ENCODE assay signal across 17 mouse cellular contexts in genomic region chr3:108499826-108500225, GRCm38 (mm10). TPM values are rescaled to one million over a fixed set of nuclear protein-coding genes. Genes with fewer than 3 reads are reported as not detected.
DNase-seq lines count a peak whose midpoint lies in the region; ATAC-seq and TF ChIP-seq lines count a peak whose summit lies in the region.
"Had no signal": no experiment of that assay in that cellular context is flagged by ENCODE, and none has a peak within 500 bp of the region (broad histone marks: within the 10 kb centered on the region; RNA-seq: fewer than 3 reads in every experiment).

No protein-coding gene starts in this region.

- CTCF ChIA-PET in Patski (lab: Charles Lee) = interaction anchor here (1.1 to 3.4 kb wide), 3 partner anchors 10 to 18 kb away, joined by 3 to 13 read pairs (median 4); no protein-coding TSS in a partner anchor

- no peak for TF ChIP-seq POLR2A in kidney, adult 2 months (IDR thresholded peaks at IDR 0.05; ENCODE audit: low read depth, low read length)

- peak; percentile 47 for DNase-seq in kidney, adult 2 months
- DNase-seq in kidney, adult 18-20 months = no peak
- DNase-seq in Patski (ENCODE audit: low read depth, low spot score) = no peak
- peak; percentile 94 for DNase-seq in cerebellum, adult 9-10 months
- DNase-seq in kidney, postnatal 10 days = peak; percentile 45
- no peak for DNase-seq in heart, postnatal 14 days
- DNase-seq in stomach, postnatal 0 days (ENCODE audit: low spot score) = no peak
- no peak for DNase-seq in heart, postnatal 4 days
- DNase-seq: right cerebral cortex, postnatal 14 days; thymus, adult 18-20 months had no signal

- POLR2A ChIA-PET in Patski (lab: Charles Lee) = interaction anchor here (0.9 kb wide), 1 partner anchor 50 kb away, joined by 3 read pairs; no protein-coding TSS in a partner anchor

- no peak overlapping the region for H3K9ac ChIP-seq in stomach, postnatal 0 days (ENCODE audit: low read length)
- H3K9ac ChIP-seq: heart, embryonic 15.5 days; lung, embryonic 15.5 days had no signal

- no peak overlapping the region for H3K4me2 ChIP-seq in stomach, postnatal 0 days (replicated peaks; ENCODE audit: low read depth)
- H3K4me2 ChIP-seq: heart, embryonic 15.5 days; liver, embryonic 11.5 days; lung, embryonic 15.5 days had no signal

- TF ChIP-seq EP300 in stomach, postnatal 0 days (optimal IDR thresholded peaks at IDR 0.05) = no peak

- no peaks in the 10 kb centered on the region for H3K9me3 ChIP-seq in stomach, postnatal 0 days (ENCODE audit: control insufficient read depth, low read length)
- H3K9me3 ChIP-seq: embryonic facial prominence, embryonic 10.5 days; heart, embryonic 15.5 days; lung, embryonic 15.5 days had no signal

- intact Hi-C loops in heart, postnatal 14 days (cut with DNase I) = no loop called here

- no peaks in the 10 kb centered on the region for H3K27me3 ChIP-seq in kidney, adult 2 months (replicated peaks; ENCODE audit: control insufficient read depth, insufficient read depth, low read length)
- H3K27me3 ChIP-seq in Patski = no peaks in the 10 kb centered on the region
- H3K27me3 ChIP-seq in stomach, postnatal 0 days (ENCODE audit: control insufficient read depth, insufficient read depth, low read length) = no peaks in the 10 kb centered on the region
- H3K27me3 ChIP-seq: heart, embryonic 15.5 days; lung, embryonic 15.5 days had no signal

- no peaks in the 10 kb centered on the region for H3K36me3 ChIP-seq in kidney, adult 2 months (ENCODE audit: control insufficient read depth, insufficient read depth, low read length)
- H3K36me3 ChIP-seq in stomach, postnatal 0 days (ENCODE audit: control insufficient read depth, insufficient read depth, low read length) = no peaks in the 10 kb centered on the region
- H3K36me3 ChIP-seq: embryonic facial prominence, embryonic 10.5 days; heart, embryonic 15.5 days; lung, embryonic 15.5 days had no signal

- no peak overlapping the region for H3K4me3 ChIP-seq in kidney, adult 2 months (ENCODE audit: insufficient read depth, low read depth, low read length)
- no peak overlapping the region for H3K4me3 ChIP-seq in stomach, postnatal 0 days (ENCODE audit: low read depth, low read length)
- H3K4me3 ChIP-seq: embryonic facial prominence, embryonic 10.5 days; heart, embryonic 15.5 days; lung, embryonic 15.5 days; myocyte had no signal

- WGBS in kidney, adult 2 months = 66% methylated on average over 8 of the region's 8 CpGs
- WGBS in stomach, postnatal 0 days = 67% methylated on average over 8 of the region's 8 CpGs

- H3K27ac ChIP-seq in kidney, adult 2 months (ENCODE audit: insufficient read depth, low read depth, low read length) = no peak overlapping the region
- no peak overlapping the region for H3K27ac ChIP-seq in stomach, postnatal 0 days (replicated peaks)
- H3K27ac ChIP-seq: embryonic facial prominence, embryonic 10.5 days; heart, embryonic 15.5 days; lung, embryonic 15.5 days had no signal

- peaks cover 5% of the 10 kb centered on the region for H3K4me1 ChIP-seq in kidney, adult 2 months (ENCODE audit: control insufficient read depth, insufficient read depth, low read length)
- no peaks in the 10 kb centered on the region for H3K4me1 ChIP-seq in stomach, postnatal 0 days (replicated peaks; ENCODE audit: control insufficient read depth, insufficient read depth)
- H3K4me1 ChIP-seq: heart, embryonic 15.5 days; lung, embryonic 15.5 days had no signal

- in situ Hi-C loops in Patski (cut with MboI; ENCODE audit: low pct_unique_long_range_greater_than_20kb) = no loop called here

- TF ChIP-seq CTCF in kidney, adult 2 months (conservative IDR thresholded peaks at IDR 0.05; ENCODE audit: insufficient read depth, insufficient read length, low read depth, low read length) = no peak
- TF ChIP-seq CTCF in Patski (IDR thresholded peaks at IDR 0.05) = no peak
- no peak for TF ChIP-seq CTCF in stomach, postnatal 0 days (IDR thresholded peaks at IDR 0.05; ENCODE audit: low read depth)

- peak; percentile 80 for ATAC-seq in Patski
- ATAC-seq in stomach, postnatal 0 days (ENCODE audit: low FRiP score, low TSS enrichment) = no peak
- ATAC-seq: CD4-positive, CD25-positive, alpha-beta regulatory T cell, adult 4 months had no signal

RNA-seq across cellular contexts. Expression of gene 1700013F07Rik, which starts 34.1 kb away (rescaled TPM):
- 0.17 and 0.24 TPM in 2 replicates for polyA plus RNA-seq in kidney, adult 2 months (2012; rRNA removed)
- 3.6 TPM for polyA plus RNA-seq in Patski (2021)
- total RNA-seq in heart, postnatal 14 days (2021) = not detected
- polyA plus RNA-seq in stomach, postnatal 0 days (2015; fragmentation: Nextera tagmentation; extraction: Ambion mirVana) = 0.34 TPM in 1 of 2 replicates, not detected in the other
- not detected for total RNA-seq in heart, postnatal 4 days (2021)
- total RNA-seq: megakaryocyte-erythroid progenitor cell, adult 5-6 weeks had no signal
- polyA plus RNA-seq: embryonic facial prominence, embryonic 10.5 days; liver, embryonic 11.5 days had no signal

RNA-seq across cellular contexts. Expression of gene 5330417C22Rik, which starts 36.5 kb away (rescaled TPM):
- polyA plus RNA-seq in kidney, adult 2 months (2012; rRNA removed) = 0.25 and 0.37 TPM in 2 replicates
- 0.17 TPM for polyA plus RNA-seq in Patski (2021)
- total RNA-seq in heart, postnatal 14 days (2021) = under 1 TPM; 0.24 to 0.81 TPM
- polyA plus RNA-seq in stomach, postnatal 0 days (2015; fragmentation: Nextera tagmentation; extraction: Ambion mirVana) = 30.8 and 32.0 TPM in 2 replicates
- under 1 TPM; 0.21 to 0.29 TPM for total RNA-seq in heart, postnatal 4 days (2021)
- total RNA-seq: megakaryocyte-erythroid progenitor cell, adult 5-6 weeks had no signal

RNA-seq across cellular contexts. Expression of gene Sars, which starts 54.8 kb away (rescaled TPM):
- polyA plus RNA-seq in kidney, adult 2 months (2012; rRNA removed) = 49.2 and 58.8 TPM in 2 replicates
- polyA plus RNA-seq in Patski (2021) = 536 TPM
- total RNA-seq in heart, postnatal 14 days (2021) = 10 to 100 TPM; 77.8 to 81.7 TPM
- 99.5 and 102 TPM in 2 replicates for polyA plus RNA-seq in stomach, postnatal 0 days (2015; fragmentation: Nextera tagmentation; extraction: Ambion mirVana)
- total RNA-seq in heart, postnatal 4 days (2021) = 10 to 100 TPM; 88.2 to 90.6 TPM

Comparison
In these comparisons a context has a peak if more than half of its experiments do, and no peak if none do; other contexts are left out.
1. DNase-seq: peak in kidney, adult 2 months (single experiment), cerebellum, adult 9-10 months (single experiment) and kidney, postnatal 10 days (single experiment); none in kidney, adult 18-20 months (single experiment), Patski (single experiment), heart, postnatal 14 days (0 of 2), stomach, postnatal 0 days (single experiment) and heart, postnatal 4 days (single experiment).
2. RNA of gene 5330417C22Rik, which starts 36.5 kb away (polyA plus RNA-seq): 30.8 to 32.0 TPM in stomach, postnatal 0 days; 0.25 to 0.37 TPM in kidney, adult 2 months and 0.17 TPM in Patski (single experiment); every median in the first group is over 10 times any median in the second.